Comparison of ENCODE assay signal across 11 mouse cellular contexts in genomic region chr7:135571951-135572559, GRCm38 (mm10). TPM values are rescaled to one million over a fixed set of nuclear protein-coding genes. Genes with fewer than 3 reads are reported as not detected.
DNase-seq lines count a peak whose midpoint lies in the region; ATAC-seq and TF ChIP-seq lines count a peak whose summit lies in the region.
"Had no signal": no experiment of that assay in that cellular context is flagged by ENCODE, and none has a peak within 500 bp of the region (broad histone marks: within the 10 kb centered on the region; RNA-seq: fewer than 3 reads in every experiment).

No protein-coding gene starts in this region.

- 64% methylated on average over 10 of the region's 10 CpGs for WGBS in heart, adult 2 months
- 68% methylated on average over 10 of the region's 10 CpGs for WGBS in heart, embryonic 10.5 days
- WGBS in forebrain, embryonic 14.5 days, result 77% methylated on average over 10 of the region's 10 CpGs

- TF ChIP-seq CTCF in heart, adult 2 months (IDR thresholded peaks at IDR 0.05), result no peak
- TF ChIP-seq CTCF in gastrocnemius, adult 2 months (IDR thresholded peaks at IDR 0.05), result no peak

- no peak for TF ChIP-seq POLR2A in heart, adult 2 months (IDR thresholded peaks at IDR 0.05; ENCODE audit: insufficient read depth, low read depth, low read length)

- no peak overlapping the region for H3K4me3 ChIP-seq in heart, adult 2 months
- no peak overlapping the region for H3K4me3 ChIP-seq in heart, embryonic 10.5 days
- no peak overlapping the region for H3K4me3 ChIP-seq in gastrocnemius, adult 2 months
- H3K4me3 ChIP-seq in forebrain, embryonic 14.5 days (ENCODE audit: low read depth, low read length), result no peak overlapping the region

- no peaks in the 10 kb centered on the region for H3K36me3 ChIP-seq in heart, adult 2 months (ENCODE audit: control insufficient read depth, insufficient read depth, low read length)
- H3K36me3 ChIP-seq in heart, embryonic 10.5 days, result no peaks in the 10 kb centered on the region
- H3K36me3 ChIP-seq in forebrain, embryonic 14.5 days (ENCODE audit: control insufficient read depth, insufficient read depth, low read length), result no peaks in the 10 kb centered on the region

- H3K9ac ChIP-seq in heart, adult 2 months (ENCODE audit: low read depth, low read length), result no peak overlapping the region
- H3K9ac ChIP-seq in forebrain, embryonic 14.5 days (ENCODE audit: low read length), result no peak overlapping the region

- H3K4me2 ChIP-seq in forebrain, embryonic 14.5 days (ENCODE audit: low read length), result no peak overlapping the region

- no peaks in the 10 kb centered on the region for H3K27me3 ChIP-seq in heart, adult 2 months (ENCODE audit: control insufficient read depth, insufficient read depth, low read length)
- no peaks in the 10 kb centered on the region for H3K27me3 ChIP-seq in heart, embryonic 10.5 days (ENCODE audit: insufficient read depth, poor library complexity, severe bottlenecking)
- no peaks in the 10 kb centered on the region for H3K27me3 ChIP-seq in forebrain, embryonic 14.5 days (replicated peaks; ENCODE audit: control insufficient read depth, insufficient read depth, low read length)

- peak overlapping the region; percentile 28; the same call in 1 of the 2 replicates for H3K27ac ChIP-seq in heart, adult 2 months
- no peak overlapping the region for H3K27ac ChIP-seq in heart, embryonic 10.5 days
- peak overlapping the region; percentile 78 for H3K27ac ChIP-seq in gastrocnemius, adult 2 months
- H3K27ac ChIP-seq in forebrain, embryonic 14.5 days (ENCODE audit: low read depth, low read length), result no peak overlapping the region
- H3K27ac ChIP-seq: macrophage had no signal

- no peaks in the 10 kb centered on the region for H3K9me3 ChIP-seq in heart, embryonic 10.5 days
- H3K9me3 ChIP-seq in forebrain, embryonic 14.5 days (replicated peaks; ENCODE audit: control insufficient read depth, low read length), result 0 out of 2 replicates have a peak, but pooled peaks cover 3% of the 10 kb centered on the region

- intact Hi-C loops in heart, adult 2 months (cut with DNase I), result no loop called here
- intact Hi-C loops in gastrocnemius, adult 2 months (cut with DNase I), result no loop called here

- peaks cover 3% of the 10 kb centered on the region; the same call in 1 of the 2 replicates for H3K4me1 ChIP-seq in heart, adult 2 months (ENCODE audit: control insufficient read depth, insufficient read depth, low read length)
- H3K4me1 ChIP-seq in heart, embryonic 10.5 days, result peaks cover 16% of the 10 kb centered on the region; the same call in 1 of the 2 replicates
- no peaks in the 10 kb centered on the region for H3K4me1 ChIP-seq in forebrain, embryonic 14.5 days (ENCODE audit: control insufficient read depth, insufficient read depth, low read length)

- no peak for TF ChIP-seq EP300 in heart, adult 2 months (IDR thresholded peaks at IDR 0.05; ENCODE audit: insufficient read depth, low read depth, low read length)

- ATAC-seq in forebrain, embryonic 14.5 days, result no peak

- H3K79me2 ChIP-seq in heart, adult 2 months (replicated peaks; ENCODE audit: control insufficient read depth, insufficient read depth, low read length), result no peaks in the 10 kb centered on the region

- peak; percentile 41 to 52 for DNase-seq in heart, adult 2 months
- no peak for DNase-seq in heart, embryonic 10.5 days (ENCODE audit: low spot score)
- DNase-seq in cerebellum, adult 11 months, result peak; percentile 66
- DNase-seq in gastrocnemius, adult 2 months, result peak; percentile 75
- DNase-seq in retina, embryonic 14.5 days (ENCODE audit: low spot score), result peak; percentile 65
- no peak for DNase-seq in spleen, postnatal 14 days (ENCODE audit: low spot score in 2 of 2)
- DNase-seq in forebrain, embryonic 14.5 days (ENCODE audit: low spot score), result no peak
- no peak for DNase-seq in kidney, postnatal 36 days
- DNase-seq: adrenal gland, postnatal 36 days; right cerebral cortex, postnatal 25 days had no signal

RNA-seq across cellular contexts. Expression of gene Ptpre, which starts 34.8 kb away (rescaled TPM):
- total RNA-seq in heart, adult 2 months (2021), result 1 to 10 TPM; 2.8 to 3.1 TPM
- polyA plus RNA-seq in heart, adult 2 months (2012; rRNA removed), result 3.6 and 4.1 TPM in 2 replicates
- polyA plus RNA-seq in heart, embryonic 10.5 days (2016; fragmentation: Nextera tagmentation; extraction: Ambion mirVana), result 1.1 and 1.8 TPM in 2 replicates
- total RNA-seq in gastrocnemius, adult 2 months (2021), result 1 to 10 TPM; 1.2 to 1.6 TPM
- 1.9 and 2.5 TPM in 2 replicates for polyA plus RNA-seq in forebrain, embryonic 14.5 days (2014; fragmentation: Nextera tagmentation; extraction: Ambion mirVana)

RNA-seq across cellular contexts. Expression of gene Clrn3, which starts 43.6 kb away (rescaled TPM):
- total RNA-seq in heart, adult 2 months (2021), result not detected
- polyA plus RNA-seq in heart, adult 2 months (2012; rRNA removed), result not detected in 2 replicates
- polyA plus RNA-seq in heart, embryonic 10.5 days (2016; fragmentation: Nextera tagmentation; extraction: Ambion mirVana), result not detected in 2 replicates
- not detected for total RNA-seq in gastrocnemius, adult 2 months (2021)
- polyA plus RNA-seq in forebrain, embryonic 14.5 days (2014; fragmentation: Nextera tagmentation; extraction: Ambion mirVana), result not detected in 2 replicates
- total RNA-seq: adrenal gland, postnatal 36 days had no signal
- polyA plus RNA-seq: macrophage had no signal

Comparison
In these comparisons a context has a peak if more than half of its experiments do, and no peak if none do; other contexts are left out.
1. DNase-seq: peak in heart, adult 2 months (2 of 2), cerebellum, adult 11 months (single experiment), gastrocnemius, adult 2 months (single experiment) and retina, embryonic 14.5 days (single experiment); none in heart, embryonic 10.5 days (single experiment), spleen, postnatal 14 days (0 of 2), forebrain, embryonic 14.5 days (single experiment) and kidney, postnatal 36 days (0 of 2).
2. H3K27ac ChIP-seq: peak in heart, adult 2 months (single experiment) and gastrocnemius, adult 2 months (single experiment); none in heart, embryonic 10.5 days (single experiment) and forebrain, embryonic 14.5 days (single experiment).